Mouse (Mus musculus) midbrain, embryonic 10.5 days (tissue): ENCODE measurements around the gene Capn2. TPM values are rescaled to one million over a fixed set of nuclear protein-coding genes. Genes with fewer than 3 reads are reported as not detected.

Source experiments
- DNase-seq: peaks from one replicate; pipeline ENCODE4 v3.0.0-alpha.2; 2017; ENCODE audit warnings: low spot score
- H3K27ac ChIP-seq: fragments of 300-500 bp; sonication (generic); replicated peaks from 2 replicates; pipeline ENCODE4 v1.5.1; 2016; ENCODE audit warnings: mild to moderate bottlenecking
- H3K27me3 ChIP-seq: fragments of 300-500 bp; sonication (generic); 2 replicates; pipeline ENCODE4 v1.6.1; 2016; ENCODE audit warnings: low read depth, mild to moderate bottlenecking; ENCODE audit not compliant: poor library complexity, severe bottlenecking
- H3K36me3 ChIP-seq: fragments of 300-500 bp; sonication (generic); 2 replicates; pipeline ENCODE4 v1.6.1; 2016; ENCODE audit warnings: mild to moderate bottlenecking, moderate library complexity
- H3K4me1 ChIP-seq: fragments of 300-500 bp; sonication (generic); 2 replicates; pipeline ENCODE4 v1.6.1; 2016
- H3K4me3 ChIP-seq: fragments of 300-500 bp; sonication (generic); 2 replicates; pipeline ENCODE4 v1.5.1; 2016; ENCODE audit warnings: mild to moderate bottlenecking, moderate library complexity
- H3K9me3 ChIP-seq: fragments of 300-500 bp; sonication (generic); replicated peaks from 2 replicates; pipeline ENCODE4 v1.6.1; 2016; ENCODE audit warnings: mild to moderate bottlenecking
- WGBS: fragments of 180-500 bp; shearing (Covaris S2); methylation state at CpG from one replicate; pipeline ENCODE4 v1.1.7; 2016; 5-methylcytosine and 5-hydroxymethylcytosine counted together
- polyA plus RNA-seq: library from polyadenylated mRNA; unstranded; fragments of >200 nt; fragmentation: Nextera tagmentation; extraction: Ambion mirVana; gene quantifications from 2 replicates; pipeline ENCODE4 v1.2.1, GENCODE M21; 2016

The Capn2 gene
- polyA plus RNA-seq, result 83.2 and 93.6 TPM in 2 replicates

- peak; percentile 82 for DNase-seq
- Histone ChIP-seq H3K27ac (peak within 1 kb of the TSS; percentile 95), H3K27me3 (peaks cover 42% of the 10 kb centered on the region), H3K4me1 (peaks cover 38% of the 10 kb centered on the region), H3K36me3 (peaks cover 15% of the 10 kb centered on the region), H3K9me3 (no peaks in the 10 kb centered on the region), H3K4me3 (peak within 1 kb of the TSS; percentile 85)
- under 1% methylated on average over 84 of the region's 84 CpGs for WGBS
Observed at GRCm38 (mm10) chr1:182516758-182517676, at the start of gene Capn2. Gene Capn2, minus strand, starts transcription at chr1:182517608.

GRCm38 (mm10) chr1:182565351-182565835 is 48.0 kb upstream of the Capn2 start:
- Histone ChIP-seq H3K9me3 (no peaks in the 10 kb centered on the region), H3K27ac (no peak overlapping the region), H3K4me3 (no peak overlapping the region), H3K36me3 (no peaks in the 10 kb centered on the region), H3K27me3 (peaks cover 60% of the 10 kb centered on the region), H3K4me1 (peaks cover 16% of the 10 kb centered on the region)
- 93% methylated on average over 6 of the region's 6 CpGs for WGBS
- no peak for DNase-seq

GRCm38 (mm10) chr1:182564408-182565120 is 47.2 kb upstream of the Capn2 start, which contains the start of gene Capn8:
Gene Capn8, plus strand, starts transcription at chr1:182565007.
- Histone ChIP-seq H3K4me3 (no peak within 1 kb of the TSS), H3K9me3 (no peaks in the 10 kb centered on the region), H3K36me3 (no peaks in the 10 kb centered on the region), H3K27me3 (peaks cover 52% of the 10 kb centered on the region), H3K4me1 (peaks cover 16% of the 10 kb centered on the region), H3K27ac (no peak within 1 kb of the TSS)
- DNase-seq, result no peak
- 78% methylated on average over 5 of the region's 5 CpGs for WGBS

GRCm38 (mm10) chr1:182562576-182563370 is 45.4 kb upstream of the Capn2 start:
- H3K4me1 ChIP-seq, result peaks cover 16% of the 10 kb centered on the region
- no peaks in the 10 kb centered on the region for H3K36me3 ChIP-seq
- DNase-seq, result no peak
- H3K4me3 ChIP-seq, result no peak overlapping the region
- peaks cover 43% of the 10 kb centered on the region for H3K27me3 ChIP-seq
- 51% methylated on average over 16 of the region's 16 CpGs for WGBS
- no peaks in the 10 kb centered on the region for H3K9me3 ChIP-seq
- peak overlapping the region; percentile 46; the same call in 1 of the 2 replicates for H3K27ac ChIP-seq

- Histone ChIP-seq H3K27ac (no peak overlapping the region; the same call in 1 of the 2 replicates), H3K4me3 (no peak overlapping the region), H3K27me3 (peaks cover 36% of the 10 kb centered on the region), H3K36me3 (no peaks in the 10 kb centered on the region), H3K9me3 (no peaks in the 10 kb centered on the region), H3K4me1 (peaks cover 16% of the 10 kb centered on the region)
- 76% methylated on average over 11 of the region's 11 CpGs for WGBS
- no peak for DNase-seq
Observed at GRCm38 (mm10) chr1:182561945-182562514, 44.6 kb upstream of the Capn2 start.

- WGBS, result 36% methylated on average over 3 of the region's 3 CpGs
Observed at GRCm38 (mm10) chr1:182560390-182561098, 43.1 kb upstream of the Capn2 start.

GRCm38 (mm10) chr1:182559530-182559929 is 42.1 kb upstream of the Capn2 start:
- Histone ChIP-seq H3K4me3 (no peak overlapping the region), H3K4me1 (peaks cover 16% of the 10 kb centered on the region), H3K27me3 (peaks cover 26% of the 10 kb centered on the region), H3K9me3 (no peaks in the 10 kb centered on the region), H3K27ac (no peak overlapping the region), H3K36me3 (no peaks in the 10 kb centered on the region)
- no peak for DNase-seq
- WGBS, result 93% methylated on average over 10 of the region's 11 CpGs

More at GRCm38 (mm10) chr1:182560390-182561098, 43.1 kb upstream of the Capn2 start:
- H3K4me1 ChIP-seq, result peaks cover 16% of the 10 kb centered on the region
- H3K9me3 ChIP-seq, result no peaks in the 10 kb centered on the region
- H3K27ac ChIP-seq, result no peak overlapping the region
- H3K36me3 ChIP-seq, result no peaks in the 10 kb centered on the region
- H3K4me3 ChIP-seq, result no peak overlapping the region
- H3K27me3 ChIP-seq, result peaks cover 32% of the 10 kb centered on the region
- peak; percentile 71 for DNase-seq

- Histone ChIP-seq H3K4me1 (peaks cover 14% of the 10 kb centered on the region), H3K36me3 (no peaks in the 10 kb centered on the region), H3K27me3 (peaks cover 16% of the 10 kb centered on the region), H3K27ac (no peak overlapping the region), H3K9me3 (no peaks in the 10 kb centered on the region), H3K4me3 (no peak overlapping the region)
- WGBS, result 84% methylated on average over 4 of the region's 4 CpGs
- DNase-seq, result no peak
Observed at GRCm38 (mm10) chr1:182558271-182558670, 40.9 kb upstream of the Capn2 start.

- Histone ChIP-seq H3K4me3 (no peak overlapping the region), H3K27ac (no peak overlapping the region), H3K9me3 (no peaks in the 10 kb centered on the region), H3K27me3 (no peaks in the 10 kb centered on the region), H3K4me1 (no peaks in the 10 kb centered on the region), H3K36me3 (no peaks in the 10 kb centered on the region)
- 61% methylated on average over 12 of the region's 12 CpGs for WGBS
- DNase-seq, result peak; percentile 49
Observed at GRCm38 (mm10) chr1:182553649-182554375, 36.4 kb upstream of the Capn2 start.

- H3K36me3 ChIP-seq, result no peaks in the 10 kb centered on the region
- H3K4me1 ChIP-seq, result no peaks in the 10 kb centered on the region
- H3K27me3 ChIP-seq, result no peaks in the 10 kb centered on the region
- no peak for DNase-seq
- no peak overlapping the region for H3K4me3 ChIP-seq
- 83% methylated on average over 8 of the region's 8 CpGs for WGBS
- 0 out of 2 replicates have a peak, but pooled peaks cover 11% of the 10 kb centered on the region for H3K9me3 ChIP-seq
- H3K27ac ChIP-seq, result no peak overlapping the region
Observed at GRCm38 (mm10) chr1:182550761-182551160, 33.4 kb upstream of the Capn2 start.

- Histone ChIP-seq H3K4me3 (no peak overlapping the region), H3K4me1 (peaks cover 4% of the 10 kb centered on the region), H3K27ac (no peak overlapping the region), H3K36me3 (no peaks in the 10 kb centered on the region), H3K9me3 (0 out of 2 replicates have a peak, but pooled peaks cover 11% of the 10 kb centered on the region), H3K27me3 (no peaks in the 10 kb centered on the region)
- WGBS, result 79% methylated on average over 1 of the region's 1 CpGs
- no peak for DNase-seq
Observed at GRCm38 (mm10) chr1:182543906-182544305, 26.5 kb upstream of the Capn2 start.
